Mouse (Mus musculus) mature B cell (primary cell): ENCODE measurements around the gene Npb.
"Not testable (repeated sequence)": the region's sequence is repeated elsewhere in the genome, so short reads cannot be mapped to it uniquely, and the experiment has no call there.

Source experiments
- in situ Hi-C: fragments of 300-500 bp; cut with MboI; formaldehyde crosslinking; loops from 2 replicates; pipeline ENCODE4 v1.14.3; 2019

The Npb gene

DNA sequence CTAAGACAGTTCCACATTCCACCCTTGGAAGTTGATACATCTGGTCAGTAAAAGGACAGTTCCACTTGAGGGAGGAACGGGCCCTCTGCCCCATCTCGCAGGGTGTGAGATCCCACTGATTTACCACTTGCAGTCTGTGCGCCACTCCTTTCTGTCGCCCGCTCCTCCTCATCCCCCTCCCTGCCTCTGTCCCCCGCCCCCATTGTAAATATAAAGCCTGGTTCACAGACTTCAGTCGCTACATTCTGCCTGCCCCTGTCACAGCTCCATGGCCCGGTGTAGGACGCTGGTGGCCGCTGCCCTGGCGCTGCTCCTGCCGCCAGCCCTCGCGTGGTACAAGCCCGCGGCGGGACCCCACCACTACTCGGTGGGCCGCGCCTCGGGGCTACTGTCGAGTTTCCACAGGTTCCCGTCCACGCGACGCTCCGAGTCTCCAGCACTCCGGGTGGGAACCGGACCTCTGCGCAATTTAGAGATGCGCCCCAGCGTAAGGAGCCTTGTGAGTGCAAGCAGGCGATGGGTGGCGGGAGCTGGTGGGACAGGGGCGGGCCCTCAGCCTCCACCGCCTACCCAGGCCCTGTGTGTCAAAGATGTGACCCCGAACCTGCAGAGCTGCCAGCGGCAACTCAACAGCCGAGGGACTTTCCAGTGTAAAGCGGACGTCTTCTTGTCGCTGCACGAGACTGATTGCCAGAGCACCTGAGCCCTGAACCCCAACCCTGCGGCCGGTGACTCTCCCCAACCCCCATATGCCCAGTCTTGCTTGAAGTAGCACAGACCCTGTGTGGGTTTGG is at the start of gene Npb:
Gene Npb (plus strand): TSS at position 237 of the 794 bp plus-strand sequence.
- in situ Hi-C loops: no loop called here

DNA sequence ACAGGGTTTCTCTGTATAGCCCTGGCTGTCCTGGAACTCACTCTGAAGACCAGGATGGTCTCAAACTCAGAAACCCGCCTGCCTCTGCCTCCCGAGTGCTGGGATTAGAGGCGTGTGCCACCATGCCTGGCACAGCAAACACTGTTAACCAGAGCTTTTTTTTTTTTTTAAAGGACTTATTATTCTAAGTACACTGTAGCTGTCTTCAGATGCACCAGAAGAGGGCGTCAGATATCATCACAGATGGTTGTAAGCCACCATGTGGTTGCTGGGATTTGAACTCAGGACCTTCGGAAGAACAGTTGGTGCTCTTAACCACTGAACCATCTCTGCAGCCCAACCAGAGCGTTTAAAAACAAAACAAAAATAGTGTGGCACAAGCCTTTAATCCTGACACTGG is 49.4 kb upstream of the Npb start:
- in situ Hi-C loops: not testable (repeated sequence)

DNA sequence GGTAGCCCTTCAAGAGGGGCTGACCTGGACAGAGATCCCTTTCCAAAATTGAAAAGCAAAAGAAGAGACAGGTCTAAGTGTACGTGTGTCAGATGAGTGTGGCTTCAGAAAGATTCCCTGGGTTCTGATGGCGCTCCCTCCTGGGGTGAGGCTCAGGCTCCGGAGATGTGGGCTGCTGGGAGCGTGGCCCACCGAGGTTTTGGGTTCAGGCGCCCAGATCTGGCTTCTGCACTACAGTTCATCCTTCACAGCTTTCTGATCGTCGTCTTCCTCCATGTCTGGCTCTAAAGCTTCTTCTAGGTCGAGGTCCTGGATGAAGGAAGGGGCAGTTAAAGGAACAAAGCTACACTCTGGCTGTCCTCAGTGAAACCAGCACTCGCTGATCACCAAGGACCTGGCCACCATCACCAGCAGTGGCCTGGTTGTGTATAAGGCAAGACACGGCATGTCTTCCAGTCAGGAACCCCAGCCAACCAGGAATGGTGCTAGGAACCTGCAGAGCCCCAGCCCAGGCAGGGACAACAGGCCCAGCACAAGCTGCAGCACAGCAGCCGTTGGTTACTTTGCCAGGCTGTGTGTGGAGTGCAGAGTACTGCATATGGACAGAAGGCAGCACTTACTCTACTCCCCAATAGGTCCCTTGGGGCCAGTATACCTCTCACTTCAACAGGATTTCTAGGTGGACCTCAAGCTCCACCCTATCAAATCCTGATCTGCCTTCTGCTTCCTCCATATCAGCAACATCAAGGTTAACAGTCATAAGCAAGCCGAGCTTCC is 47.1 kb upstream of the Npb start:
- in situ Hi-C loops: no loop called here

DNA sequence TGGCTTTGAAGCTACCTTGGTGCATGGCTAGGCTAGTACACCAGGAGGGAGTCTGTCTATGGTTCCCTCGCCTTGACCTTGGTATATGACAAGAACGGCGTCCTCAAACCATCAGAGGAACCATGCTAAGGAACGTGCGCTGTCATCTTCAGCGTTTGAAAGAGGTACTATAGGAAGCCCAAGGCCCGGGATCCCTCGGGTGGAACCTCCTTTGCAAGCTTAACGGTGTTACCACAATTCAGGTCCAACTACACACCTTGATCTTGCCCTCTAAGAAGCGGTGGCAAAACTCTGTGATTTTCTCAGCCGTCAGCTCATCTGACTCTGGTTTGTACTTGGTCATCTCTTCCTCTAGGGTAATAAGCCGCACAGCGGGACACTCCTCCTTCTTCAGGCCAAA is 45.3 kb upstream of the Npb start:
- in situ Hi-C loops: no loop called here

DNA sequence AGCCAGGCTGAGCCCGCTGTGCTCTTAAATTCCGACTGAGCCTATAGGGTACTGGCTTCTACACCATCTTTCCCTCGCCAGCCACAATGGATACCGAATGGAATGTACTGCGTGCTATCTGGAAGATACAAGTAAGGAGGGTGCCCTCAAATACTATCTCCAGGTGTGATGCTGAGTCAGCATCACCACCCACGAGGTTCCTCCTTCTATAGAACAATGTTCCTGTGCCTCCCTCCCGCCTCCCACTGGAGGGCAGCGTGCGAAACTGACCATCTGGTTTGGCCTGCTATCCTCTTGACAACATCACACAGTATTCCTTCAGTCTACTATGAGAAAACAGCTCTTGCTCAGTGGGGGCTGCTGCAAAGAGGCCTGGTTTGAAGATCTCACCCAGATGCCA is 43.2 kb upstream of the Npb start:
- in situ Hi-C loops: no loop called here

DNA sequence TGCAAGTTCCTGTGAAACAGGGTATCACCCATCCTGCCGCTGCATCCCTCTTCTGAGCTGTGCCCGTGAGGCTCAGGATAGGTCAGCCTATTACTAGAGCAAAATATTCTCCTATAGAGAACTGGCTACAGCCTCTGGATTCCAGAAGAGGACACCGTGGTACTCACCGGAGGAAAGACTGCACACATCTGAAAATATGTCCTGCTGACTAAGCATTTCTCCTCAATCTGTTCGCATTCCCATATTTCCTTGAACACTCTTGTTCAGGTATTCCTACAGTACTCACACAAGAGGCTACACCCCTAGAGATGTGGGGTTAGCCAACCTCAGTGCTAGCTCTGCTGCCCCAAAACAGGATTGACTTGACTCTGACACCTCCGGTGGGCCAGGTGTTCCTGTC is 40.0 kb upstream of the Npb start:
- in situ Hi-C loops: no loop called here

DNA sequence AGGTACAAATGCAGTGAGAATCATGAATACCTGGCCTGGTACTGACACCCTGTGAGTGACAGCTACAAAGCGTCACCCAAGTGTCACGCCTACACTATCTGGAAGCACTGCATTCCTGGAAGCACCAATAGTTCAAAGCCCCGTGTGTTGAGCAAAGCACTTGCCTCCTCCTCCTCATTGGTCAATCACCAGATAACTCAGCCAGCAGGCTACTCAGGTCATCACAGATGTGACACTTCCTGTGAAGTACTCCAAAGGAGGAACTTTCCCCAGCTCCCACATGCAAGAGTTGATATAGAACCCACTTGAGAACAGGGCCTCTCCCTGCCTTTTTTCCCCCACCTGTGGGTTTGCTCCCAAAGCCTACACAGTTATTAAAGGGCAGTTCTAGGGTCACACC is 37.2 kb upstream of the Npb start:
- in situ Hi-C loops: no loop called here

DNA sequence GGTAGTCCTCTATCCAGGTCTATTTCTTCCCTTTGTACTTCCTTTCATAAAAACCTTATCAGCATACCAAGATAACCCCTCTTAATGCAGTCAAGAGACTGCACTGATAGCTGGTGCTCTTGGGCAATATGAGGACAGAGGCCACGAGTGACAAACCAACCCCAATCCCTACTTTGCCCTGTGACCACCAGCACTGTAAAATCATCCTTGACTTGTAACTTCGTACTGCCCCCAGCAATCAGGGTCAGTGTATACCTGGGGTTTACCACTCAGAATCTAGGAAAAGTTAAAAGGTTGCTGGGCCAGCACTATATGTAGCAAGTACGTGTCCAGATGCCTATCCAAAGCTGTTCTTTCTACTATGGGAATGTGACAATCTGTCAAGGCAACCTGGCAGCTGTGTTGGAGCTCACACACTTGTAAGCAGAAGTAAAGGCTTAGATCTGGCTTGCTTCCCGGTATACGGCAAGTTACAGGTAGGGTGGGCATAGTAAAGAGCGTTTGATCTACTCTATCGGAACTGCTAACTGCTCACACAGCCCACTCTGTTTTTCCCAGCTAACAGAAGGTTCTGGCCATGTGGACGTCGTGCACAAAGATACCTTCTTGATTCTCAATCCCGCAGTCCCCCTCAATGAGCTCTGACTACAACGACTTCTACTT is 36.4 kb upstream of the Npb start:
- in situ Hi-C loops: no loop called here

DNA sequence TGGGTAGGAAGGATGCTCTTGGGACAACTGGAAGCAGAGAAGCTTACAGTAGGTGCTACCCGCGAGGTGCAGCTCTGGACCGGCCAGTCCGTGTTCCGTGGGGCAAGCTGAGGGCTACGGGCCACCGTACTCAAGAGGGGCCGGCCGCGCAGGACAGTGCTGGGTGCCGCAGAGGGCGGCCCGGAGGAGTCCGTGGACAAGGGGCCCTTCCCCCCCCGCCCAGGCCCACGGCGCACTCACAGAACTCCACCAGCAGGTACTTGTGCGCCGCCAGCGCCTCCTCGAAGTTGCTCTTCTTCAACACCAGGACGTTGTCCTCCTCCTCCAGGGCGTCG is 35.9 kb upstream of the Npb start:
- in situ Hi-C loops: no loop called here

DNA sequence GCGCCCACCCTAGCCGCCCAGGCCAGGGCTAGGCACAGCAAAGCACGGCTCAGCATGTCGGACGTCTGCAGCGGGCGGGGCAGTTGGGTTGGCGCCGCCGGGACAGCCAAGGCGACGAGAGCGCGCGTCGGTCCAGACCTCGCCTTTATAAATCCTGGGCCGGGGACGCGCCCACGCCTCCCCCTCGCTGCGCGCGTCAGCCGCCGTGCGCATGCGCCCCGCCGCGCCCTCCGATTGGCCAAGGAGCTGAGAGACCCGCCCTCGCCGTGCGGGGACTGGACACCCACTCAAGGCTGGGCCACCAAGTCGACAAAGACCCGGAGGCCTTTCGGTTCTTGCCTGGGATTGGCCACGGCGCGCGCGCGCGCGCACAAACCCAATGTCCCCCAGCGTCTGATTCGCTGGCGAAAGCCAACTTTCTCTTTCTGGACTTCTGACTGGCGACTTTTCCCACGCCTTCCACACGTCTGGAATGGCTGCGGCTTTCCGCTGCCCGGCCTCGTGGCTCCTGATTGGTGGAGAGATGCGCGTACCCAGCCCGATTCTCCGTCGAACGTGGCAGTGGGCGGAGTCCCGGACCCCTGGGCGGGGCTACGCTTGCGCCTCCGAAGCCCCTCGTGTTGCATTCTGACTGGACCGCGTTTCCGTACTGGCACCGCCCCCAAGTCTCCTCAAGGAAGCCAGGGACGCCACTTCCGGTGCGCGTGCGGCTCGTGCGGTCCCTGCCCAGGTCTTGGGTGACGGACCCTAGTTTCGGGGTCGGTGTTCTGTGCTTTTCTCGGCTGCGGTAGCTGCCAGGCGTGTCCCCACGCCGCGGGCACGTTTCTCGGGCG is 35.3 kb upstream of the Npb start, which contains the start of gene P4hb:
Gene P4hb (minus strand): TSS at position 502 of the 833 bp plus-strand sequence.
- in situ Hi-C loops: no loop called here

DNA sequence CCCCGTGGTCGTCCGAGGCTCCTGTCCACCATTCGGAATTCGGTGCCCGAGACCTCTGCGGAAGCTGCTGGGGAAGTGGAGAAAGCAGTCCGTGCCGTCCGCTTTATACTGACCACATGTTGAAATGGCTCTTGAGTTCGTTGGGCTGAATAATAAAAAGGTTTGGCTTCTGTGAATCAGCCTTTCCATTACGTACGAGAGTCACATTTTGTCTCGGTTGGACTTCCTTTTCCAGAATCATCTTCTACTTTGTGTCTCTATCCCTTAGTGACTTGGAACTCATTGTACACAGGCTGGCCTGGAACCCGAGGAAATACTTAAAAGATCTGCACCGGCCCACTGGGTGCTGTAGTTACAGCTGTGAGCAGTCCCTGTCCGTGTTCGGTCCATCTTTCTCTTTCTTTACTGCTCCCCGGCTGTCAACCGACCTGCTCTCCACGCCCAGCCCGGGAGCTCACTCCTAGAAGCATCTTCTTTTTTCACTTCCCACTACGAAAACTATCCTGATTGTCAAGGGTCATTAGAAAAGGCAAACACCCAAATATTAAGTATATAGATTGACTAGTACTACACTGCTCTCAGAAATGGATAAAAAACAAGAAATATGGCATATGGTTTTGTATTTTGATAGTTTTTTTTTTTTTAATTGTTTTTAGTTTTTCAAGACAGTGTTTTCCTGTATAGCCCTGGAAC is 34.5 kb upstream of the Npb start:
- in situ Hi-C loops: no loop called here

DNA sequence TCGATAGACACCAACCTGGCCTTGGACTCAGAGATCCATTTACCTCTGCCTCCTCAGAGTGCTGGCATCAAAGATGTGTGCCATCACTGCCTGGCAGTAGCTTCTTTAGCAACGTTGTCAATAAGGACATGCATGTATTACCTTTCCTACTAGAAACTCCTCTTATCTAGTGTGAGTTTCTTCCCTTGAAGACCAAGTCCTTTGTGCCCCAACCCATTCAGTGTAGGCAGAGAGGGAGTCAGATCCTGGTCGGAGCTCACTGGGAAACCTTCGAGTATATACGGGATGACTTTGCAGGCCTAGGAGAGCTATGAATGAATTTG is 34.0 kb upstream of the Npb start:
- in situ Hi-C loops: no loop called here

DNA sequence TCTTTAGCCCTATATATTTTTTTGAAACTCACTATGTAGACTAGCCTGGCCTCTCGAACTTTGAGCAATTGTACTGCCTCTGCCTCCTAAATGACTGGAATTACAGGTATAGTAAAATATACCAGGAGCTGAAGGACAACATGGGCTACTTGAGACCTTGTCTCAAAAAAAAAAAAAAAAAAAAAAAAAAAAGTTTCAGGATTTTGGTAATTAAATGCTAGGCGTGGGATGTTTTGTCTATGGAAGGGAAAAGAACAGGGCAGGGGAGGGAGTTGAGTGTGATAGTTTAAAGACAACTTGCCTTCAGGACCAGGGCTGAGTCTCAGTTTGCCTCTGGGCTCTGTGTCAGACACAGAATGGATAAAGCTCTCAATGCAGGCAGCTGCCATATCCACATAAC is 33.2 kb upstream of the Npb start:
- in situ Hi-C loops: no loop called here

DNA sequence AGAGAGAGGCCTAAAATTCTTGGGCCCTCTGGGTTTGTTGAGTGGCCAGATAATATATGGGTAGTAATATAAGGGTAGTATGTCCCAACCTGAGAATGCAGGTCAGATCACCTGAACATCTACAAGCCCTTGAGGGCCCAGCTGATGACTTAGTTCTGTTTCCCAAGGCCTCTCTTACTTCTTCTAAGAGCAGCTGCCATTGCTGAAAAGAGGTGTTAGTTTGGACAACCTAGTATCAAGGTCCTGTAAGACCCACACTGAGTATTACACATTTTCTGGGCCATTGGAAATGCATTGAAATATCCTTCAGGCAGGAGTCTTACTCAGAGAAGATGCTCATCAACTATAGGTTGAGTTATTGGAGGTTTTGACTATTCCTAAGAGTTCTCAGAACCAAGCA is 32.3 kb upstream of the Npb start:
- in situ Hi-C loops: no loop called here

DNA sequence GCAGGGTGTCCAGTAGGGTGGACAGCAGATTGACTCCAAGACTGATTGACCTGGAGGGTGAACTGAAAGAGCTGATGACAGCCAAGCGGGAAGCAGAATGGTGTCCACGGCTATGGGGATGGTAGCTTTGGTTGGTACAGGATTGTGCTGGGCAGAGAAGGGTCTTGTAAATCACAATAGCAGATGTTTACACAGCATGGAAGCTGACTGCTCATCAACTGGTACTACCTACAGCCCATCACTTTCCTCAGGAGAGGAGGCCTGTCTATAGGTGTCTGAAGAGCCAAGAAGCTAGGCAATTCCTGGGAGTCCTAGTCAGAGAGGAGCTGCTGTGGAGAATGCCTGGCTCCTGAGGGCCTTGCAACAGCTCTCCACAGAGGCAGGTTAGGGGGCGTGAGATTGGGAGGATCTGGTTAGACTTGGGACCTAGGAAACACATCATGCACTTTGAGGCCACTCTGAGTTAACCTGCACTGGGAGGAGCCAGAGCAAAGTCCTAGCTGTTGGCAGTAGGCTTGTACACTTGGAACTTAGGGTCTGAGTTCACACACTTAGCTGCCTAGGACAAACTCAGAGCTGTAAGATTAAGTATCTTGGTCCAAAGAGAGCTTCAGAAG is 31.8 kb upstream of the Npb start:
- in situ Hi-C loops: no loop called here

DNA sequence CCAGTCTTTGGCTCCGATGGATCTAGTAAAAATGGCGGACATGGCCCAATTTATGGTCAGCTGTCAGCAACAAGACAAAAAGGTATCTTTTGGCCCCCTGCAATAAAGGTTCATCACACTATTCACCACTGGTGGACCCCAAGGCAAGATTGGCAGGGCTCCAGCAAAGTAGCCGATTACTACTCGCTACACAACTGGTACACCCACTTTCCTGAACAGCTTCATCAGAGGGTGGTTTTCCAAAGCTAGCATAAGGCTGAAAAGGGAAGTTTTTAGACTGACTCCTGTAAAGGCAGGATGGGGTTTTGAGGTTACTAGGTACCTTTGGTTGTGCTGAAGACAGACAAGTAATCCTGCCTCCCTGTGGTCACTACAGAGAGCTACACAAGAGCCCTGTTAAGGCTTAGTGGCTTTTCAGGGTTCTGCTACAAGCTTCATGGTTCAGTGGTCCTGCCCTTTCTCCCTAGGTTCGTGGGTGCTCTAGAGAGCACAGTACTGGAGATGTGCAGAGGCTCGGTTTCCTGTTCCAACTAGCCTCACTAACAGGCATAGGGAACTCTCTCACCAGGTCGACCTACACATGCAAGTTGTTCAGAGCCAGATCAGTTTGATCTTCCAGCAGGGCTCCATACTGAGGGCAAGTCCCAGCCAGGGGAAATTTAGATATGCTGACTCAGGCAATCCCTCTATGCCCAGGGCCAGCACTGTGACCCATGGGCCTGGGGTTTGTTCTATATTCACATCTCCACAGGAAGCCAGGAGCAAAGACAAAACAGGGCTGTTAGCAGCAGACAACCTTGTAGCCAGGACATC is 30.9 kb upstream of the Npb start:
- in situ Hi-C loops: no loop called here

DNA sequence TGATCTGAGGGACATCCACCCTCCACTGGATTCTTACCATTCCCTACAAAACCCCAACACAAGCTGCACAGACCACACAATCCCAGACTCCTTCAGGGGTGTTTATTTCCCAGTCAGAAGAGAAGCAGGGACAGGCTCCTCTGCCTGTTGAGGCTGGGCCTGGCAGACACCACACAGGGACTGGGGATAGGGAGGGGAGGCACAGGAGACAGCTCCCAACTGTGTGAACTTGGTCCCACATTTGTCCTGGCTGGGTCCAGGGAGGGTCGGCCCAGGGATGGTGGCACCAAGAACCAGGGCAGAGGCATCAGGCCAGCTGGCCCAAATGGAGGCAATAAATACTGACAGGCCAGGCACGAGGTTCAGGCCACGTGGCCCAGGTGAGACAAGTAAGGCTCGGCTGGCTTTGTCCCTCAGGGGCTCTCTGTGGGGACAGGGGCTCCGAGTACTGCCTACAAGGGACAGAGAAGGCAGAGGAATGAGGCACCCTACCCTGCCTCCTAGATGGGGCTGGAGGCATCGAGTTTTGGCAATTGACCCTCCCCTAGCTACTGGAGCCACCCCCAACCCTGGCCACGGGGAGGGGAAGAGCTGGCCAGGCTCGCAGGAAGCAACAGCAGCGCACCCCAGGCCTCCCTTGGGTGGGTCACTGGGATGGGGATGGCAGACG is 30.1 kb upstream of the Npb start:
- in situ Hi-C loops: no loop called here

DNA sequence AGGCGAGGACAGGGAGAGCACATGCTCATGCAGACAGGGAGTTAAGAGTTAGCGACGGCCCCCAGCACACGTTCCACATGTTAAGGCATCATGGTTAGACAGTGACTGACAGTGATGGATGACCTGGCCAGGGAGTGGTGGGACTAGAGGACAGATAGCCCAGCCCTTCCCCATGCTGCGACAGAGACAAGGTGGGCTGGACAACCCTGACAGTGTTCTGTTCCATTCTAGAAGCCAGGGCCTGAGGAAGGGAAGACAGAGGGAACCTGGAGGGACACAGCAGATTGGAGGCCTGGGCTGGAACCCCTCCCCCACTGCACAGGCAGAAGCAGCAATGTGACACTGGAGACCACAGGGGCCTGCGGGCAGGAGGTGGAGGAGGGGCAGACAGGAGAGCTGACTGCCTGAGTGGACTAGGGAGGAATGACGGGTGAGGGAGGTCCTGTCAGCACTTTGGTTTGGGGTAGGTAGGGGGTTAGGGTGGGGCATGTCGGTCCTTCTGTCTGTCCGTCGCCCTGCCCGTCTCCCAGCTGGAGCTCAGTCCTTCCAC is 29.5 kb upstream of the Npb start:
- in situ Hi-C loops: no loop called here

DNA sequence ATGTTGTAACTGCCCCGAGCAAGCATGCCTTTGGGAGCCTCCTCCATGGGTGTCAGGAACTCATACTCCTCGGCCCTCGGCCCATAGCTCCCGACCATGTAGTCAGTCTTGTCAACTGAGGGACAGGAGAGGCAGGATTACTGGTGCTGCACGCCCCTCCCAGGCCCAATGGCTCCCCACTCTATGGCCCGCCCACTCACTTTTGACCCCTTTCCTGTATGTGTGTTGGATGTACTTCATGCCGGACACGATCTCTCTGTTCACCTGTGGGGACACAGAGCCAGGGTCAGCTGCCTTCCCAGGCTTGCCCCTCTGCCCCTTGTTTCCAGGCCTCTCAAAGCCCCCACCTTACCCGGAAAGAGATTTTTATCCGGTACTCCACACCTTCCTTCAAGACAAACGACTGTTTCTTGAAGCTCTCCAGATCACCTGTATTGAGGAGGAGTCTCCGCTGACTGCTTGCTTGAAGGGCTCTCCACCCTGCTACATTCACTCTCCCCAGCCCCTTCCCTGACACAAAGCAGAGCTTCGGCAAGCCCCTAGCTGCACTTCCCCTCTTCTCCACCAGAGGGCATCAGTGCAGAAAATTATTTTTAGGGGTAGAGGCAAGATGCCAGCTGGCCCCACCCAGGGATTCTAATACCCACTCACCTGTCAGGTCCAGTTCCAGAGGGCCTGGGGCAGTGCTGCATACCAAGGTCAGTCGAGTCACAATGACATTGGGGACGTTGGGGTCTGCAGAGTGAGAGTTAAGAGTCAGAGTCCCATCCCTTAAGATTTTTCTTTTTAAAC is 28.8 kb upstream of the Npb start:
- in situ Hi-C loops: no loop called here
